Mouse (Mus musculus): Measurements from ENCODE around the gene Acss1. TPM values are rescaled to one million over a fixed set of nuclear protein-coding genes. Genes with fewer than 3 reads are reported as not detected.
A peak's percentile ranks its signal among the peaks of the same experiment; 100 is the strongest.

Acss1 gene
- polyA plus RNA-seq, 2 experiments, result 30.3 to 34.1 TPM

- no peak overlapping the region for H3K27ac ChIP-seq
- H3K36me3 ChIP-seq (replicated peaks; ENCODE audit: control insufficient read depth, insufficient read depth, low read depth), result no peaks in the 10 kb centered on the region
- peaks cover 16 to 18% of the 10 kb centered on the region in 2 experiments for H3K4me1 ChIP-seq (replicated peaks; ENCODE audit: control insufficient read depth in 2 of 2, insufficient read depth in 2 of 2, low read length in 1 of 2)
- H3K27me3 ChIP-seq (ENCODE audit: control insufficient read depth, insufficient read depth, low read length), result no peaks in the 10 kb centered on the region
- H3K4me2 ChIP-seq (ENCODE audit: low read depth), result no peak overlapping the region; the same call in 1 of the 2 replicates
- H3K9ac ChIP-seq (replicated peaks), result no peak overlapping the region
- peak; percentile 29 to 34 (median 33) for DNase-seq (ENCODE audit: low read depth in 3 of 3, low spot score in 3 of 3)
- 16% methylated on average over 3 of the region's 3 CpGs for WGBS (ENCODE audit: insufficient replicate concordance)
- H3K4me3 ChIP-seq (ENCODE audit: insufficient read depth in 1 of 2, low read depth in 2 of 2, low read length in 2 of 2), result no peak overlapping the region
- TF ChIP-seq CTCF (IDR thresholded peaks at IDR 0.05; ENCODE audit: low read depth) (no peak), EP300 (IDR thresholded peaks at IDR 0.05; ENCODE audit: low read depth) (peak; percentile 20; the same call in 1 of the 2 replicates)
- no peaks in the 10 kb centered on the region for H3K9me3 ChIP-seq (ENCODE audit: control insufficient read depth, low read length)
- ATAC-seq (ENCODE audit: insufficient read depth), result peak; percentile 24
Measured at GRCm38 (mm10) chr2:150610097-150610496, 58.2 kb downstream of the Acss1 start.

GRCm38 (mm10) chr2:150608872-150609560 is 59.3 kb downstream of the Acss1 start:
- WGBS (ENCODE audit: insufficient replicate concordance), result under 1% methylated on average over 10 of the region's 10 CpGs
- peak overlapping the region; percentile 55 for H3K27ac ChIP-seq

GRCm38 (mm10) chr2:150608087-150608799 is 60.1 kb downstream of the Acss1 start, which contains the start of gene Apmap:
Gene Apmap, minus strand, starts transcription at chr2:150608567.
- H3K4me2 ChIP-seq (ENCODE audit: low read depth), result peak within 1 kb of the TSS; percentile 78
- TF ChIP-seq CTCF (IDR thresholded peaks at IDR 0.05; ENCODE audit: low read depth) (peak; percentile 31), EP300 (IDR thresholded peaks at IDR 0.05; ENCODE audit: low read depth) (no peak)
- H3K9ac ChIP-seq (replicated peaks), result peak within 1 kb of the TSS; percentile 78
- H3K4me1 ChIP-seq (replicated peaks; ENCODE audit: control insufficient read depth in 2 of 2, insufficient read depth in 2 of 2, low read length in 1 of 2), result peaks cover 16 to 18% of the 10 kb centered on the region in 2 experiments
- H3K36me3 ChIP-seq (replicated peaks; ENCODE audit: control insufficient read depth, insufficient read depth, low read depth), result no peaks in the 10 kb centered on the region
- H3K27ac ChIP-seq, result peak within 1 kb of the TSS; percentile 74
- peak; percentile 92 for ATAC-seq (ENCODE audit: insufficient read depth)
- no peaks in the 10 kb centered on the region for H3K27me3 ChIP-seq (ENCODE audit: control insufficient read depth, insufficient read depth, low read length)
- under 1% methylated on average over 42 of the region's 42 CpGs for WGBS (ENCODE audit: insufficient replicate concordance)
- H3K4me3 ChIP-seq (ENCODE audit: insufficient read depth in 1 of 2, low read depth in 2 of 2, low read length in 2 of 2), result peak within 1 kb of the TSS; percentile 82 to 95
- DNase-seq (ENCODE audit: low read depth in 3 of 3, low spot score in 3 of 3), result peak; percentile 93
- H3K9me3 ChIP-seq (ENCODE audit: control insufficient read depth, low read length), result no peaks in the 10 kb centered on the region

More at GRCm38 (mm10) chr2:150608872-150609560, 59.3 kb downstream of the Acss1 start:
- Histone ChIP-seq H3K36me3 (replicated peaks; ENCODE audit: control insufficient read depth, insufficient read depth, low read depth) (no peaks in the 10 kb centered on the region), H3K27me3 (ENCODE audit: control insufficient read depth, insufficient read depth, low read length) (no peaks in the 10 kb centered on the region), H3K4me1 (replicated peaks; ENCODE audit: control insufficient read depth in 2 of 2, insufficient read depth in 2 of 2, low read length in 1 of 2) (peaks cover 16 to 18% of the 10 kb centered on the region in 2 experiments), H3K4me3 (ENCODE audit: insufficient read depth in 1 of 2, low read depth in 2 of 2, low read length in 2 of 2) (peak overlapping the region; percentile 82 to 95), H3K9ac (replicated peaks) (peak overlapping the region; percentile 78), H3K9me3 (ENCODE audit: control insufficient read depth, low read length) (no peaks in the 10 kb centered on the region), H3K4me2 (ENCODE audit: low read depth) (peak overlapping the region; percentile 78)
- TF ChIP-seq CTCF (IDR thresholded peaks at IDR 0.05; ENCODE audit: low read depth) (peak; percentile 84), EP300 (IDR thresholded peaks at IDR 0.05; ENCODE audit: low read depth) (no peak)
- ATAC-seq (ENCODE audit: insufficient read depth) (peak; percentile 30; the same call in 1 of the 2 replicates), DNase-seq (ENCODE audit: low read depth in 3 of 3, low spot score in 3 of 3) (peak; percentile 62 to 69 (median 69))

- no peak for TF ChIP-seq CTCF (IDR thresholded peaks at IDR 0.05; ENCODE audit: low read depth)
- TF ChIP-seq EP300 (IDR thresholded peaks at IDR 0.05; ENCODE audit: low read depth), result no peak
- no peak for ATAC-seq (ENCODE audit: insufficient read depth)
- no peaks in the 10 kb centered on the region for H3K36me3 ChIP-seq (replicated peaks; ENCODE audit: control insufficient read depth, insufficient read depth, low read depth)
- H3K4me3 ChIP-seq (ENCODE audit: insufficient read depth in 1 of 2, low read depth in 2 of 2, low read length in 2 of 2), result peak overlapping the region in 1 of 2 experiments; percentile 95; a peak in 3 of 4 replicates
- no peak overlapping the region for H3K27ac ChIP-seq
- no peaks in the 10 kb centered on the region for H3K27me3 ChIP-seq (ENCODE audit: control insufficient read depth, insufficient read depth, low read length)
- 11% methylated on average over 1 of the region's 1 CpGs for WGBS (ENCODE audit: insufficient replicate concordance)
- peaks cover 16 to 18% of the 10 kb centered on the region in 2 experiments for H3K4me1 ChIP-seq (replicated peaks; ENCODE audit: control insufficient read depth in 2 of 2, insufficient read depth in 2 of 2, low read length in 1 of 2)
- peak overlapping the region; percentile 78 for H3K9ac ChIP-seq (replicated peaks)
- H3K4me2 ChIP-seq (ENCODE audit: low read depth), result peak overlapping the region; percentile 78
- peak in 1 of 3 experiments; percentile 2 for DNase-seq (ENCODE audit: low read depth in 3 of 3, low spot score in 3 of 3)
- no peaks in the 10 kb centered on the region for H3K9me3 ChIP-seq (ENCODE audit: control insufficient read depth, low read length)
Measured at GRCm38 (mm10) chr2:150607086-150607485, 61.2 kb downstream of the Acss1 start.

- no peaks in the 10 kb centered on the region for H3K9me3 ChIP-seq (ENCODE audit: control insufficient read depth, low read length)
- WGBS (ENCODE audit: insufficient replicate concordance), result 66% methylated on average over 2 of the region's 2 CpGs
- TF ChIP-seq EP300 (IDR thresholded peaks at IDR 0.05; ENCODE audit: low read depth) (no peak), CTCF (IDR thresholded peaks at IDR 0.05; ENCODE audit: low read depth) (no peak)
- no peak overlapping the region for H3K4me3 ChIP-seq (ENCODE audit: insufficient read depth in 1 of 2, low read depth in 2 of 2, low read length in 2 of 2)
- no peak for ATAC-seq (ENCODE audit: insufficient read depth)
- no peak overlapping the region for H3K4me2 ChIP-seq (ENCODE audit: low read depth)
- no peaks in the 10 kb centered on the region for H3K36me3 ChIP-seq (replicated peaks; ENCODE audit: control insufficient read depth, insufficient read depth, low read depth)
- H3K27ac ChIP-seq, result no peak overlapping the region
- no peak overlapping the region for H3K9ac ChIP-seq (replicated peaks)
- DNase-seq (ENCODE audit: low read depth in 3 of 3, low spot score in 3 of 3), result no peak
- no peaks in the 10 kb centered on the region for H3K27me3 ChIP-seq (ENCODE audit: control insufficient read depth, insufficient read depth, low read length)
- peaks cover 10 to 13% of the 10 kb centered on the region in 2 experiments for H3K4me1 ChIP-seq (replicated peaks; ENCODE audit: control insufficient read depth in 2 of 2, insufficient read depth in 2 of 2, low read length in 1 of 2)
Measured at GRCm38 (mm10) chr2:150604802-150605201, 63.5 kb downstream of the Acss1 start.
